Mouse (Mus musculus): ENCODE results near the gene Srp54b. TPM values are rescaled to one million over a fixed set of nuclear protein-coding genes. Genes with fewer than 3 reads are reported as not detected.
"Not testable (repeated sequence)": the region's sequence is repeated elsewhere in the genome, so short reads cannot be mapped to it uniquely, and the experiment has no call there.

Srp54b gene
- total RNA-seq (2014; rRNA removed): 37.0 and 42.7 TPM in 2 replicates
- polyA plus RNA-seq (2012; rRNA removed): 23.0 and 24.5 TPM in 2 replicates

- H3K4me3 ChIP-seq (ENCODE audit: insufficient read depth, low read depth, low read length): peak within 1 kb of the TSS; percentile 37; the same call in 1 of the 2 replicates
- H3K27me3 ChIP-seq (ENCODE audit: control insufficient read depth, insufficient read depth, low read length); H3K27ac ChIP-seq (replicated peaks; ENCODE audit: insufficient read depth, low read depth, low read length); H3K9ac ChIP-seq (ENCODE audit: low read depth, low read length); H3K4me1 ChIP-seq (ENCODE audit: control insufficient read depth, insufficient read depth, low read length); H3K36me3 ChIP-seq (ENCODE audit: control insufficient read depth, insufficient read depth, low read length); DNase-seq (ENCODE audit: extremely low read depth, low read depth, low spot score); H3K79me2 ChIP-seq (ENCODE audit: control insufficient read depth, insufficient read depth, low read length): not testable (repeated sequence)
- WGBS: no CpG with 5 or more reads among the region's 57 CpGs
These were observed at the start of gene Srp54b for GRCm38 (mm10) chr12:55154559-55155448. Srp54b (plus strand) TSS chr12:55155104.

GRCm38 (mm10) chr12:55112616-55113015 is 42.3 kb upstream of the Srp54b start:
- not testable (repeated sequence) for DNase-seq (ENCODE audit: extremely low read depth, low read depth, low spot score); H3K9ac ChIP-seq (ENCODE audit: low read depth, low read length); H3K36me3 ChIP-seq (ENCODE audit: control insufficient read depth, insufficient read depth, low read length); H3K4me1 ChIP-seq (ENCODE audit: control insufficient read depth, insufficient read depth, low read length); H3K4me3 ChIP-seq (ENCODE audit: insufficient read depth, low read depth, low read length); H3K79me2 ChIP-seq (ENCODE audit: control insufficient read depth, insufficient read depth, low read length); H3K27me3 ChIP-seq (ENCODE audit: control insufficient read depth, insufficient read depth, low read length); H3K27ac ChIP-seq (replicated peaks; ENCODE audit: insufficient read depth, low read depth, low read length)
- no CpG with 5 or more reads among the region's 7 CpGs for WGBS

GRCm38 (mm10) chr12:55124242-55124641 is 30.7 kb upstream of the Srp54b start, which contains the start of gene Fam177a:
Fam177a (plus strand) TSS chr12:55124469.
- H3K79me2 ChIP-seq (ENCODE audit: control insufficient read depth, insufficient read depth, low read length); H3K27me3 ChIP-seq (ENCODE audit: control insufficient read depth, insufficient read depth, low read length); H3K27ac ChIP-seq (replicated peaks; ENCODE audit: insufficient read depth, low read depth, low read length); H3K9ac ChIP-seq (ENCODE audit: low read depth, low read length); DNase-seq (ENCODE audit: extremely low read depth, low read depth, low spot score); H3K4me1 ChIP-seq (ENCODE audit: control insufficient read depth, insufficient read depth, low read length); H3K36me3 ChIP-seq (ENCODE audit: control insufficient read depth, insufficient read depth, low read length); H3K4me3 ChIP-seq (ENCODE audit: insufficient read depth, low read depth, low read length): not testable (repeated sequence)
- no CpG with 5 or more reads among the region's 40 CpGs for WGBS

- not testable (repeated sequence) for H3K9ac ChIP-seq (ENCODE audit: low read depth, low read length); H3K79me2 ChIP-seq (ENCODE audit: control insufficient read depth, insufficient read depth, low read length); H3K36me3 ChIP-seq (ENCODE audit: control insufficient read depth, insufficient read depth, low read length); H3K27ac ChIP-seq (replicated peaks; ENCODE audit: insufficient read depth, low read depth, low read length); DNase-seq (ENCODE audit: extremely low read depth, low read depth, low spot score); H3K4me3 ChIP-seq (ENCODE audit: insufficient read depth, low read depth, low read length); H3K27me3 ChIP-seq (ENCODE audit: control insufficient read depth, insufficient read depth, low read length); H3K4me1 ChIP-seq (ENCODE audit: control insufficient read depth, insufficient read depth, low read length)
- WGBS: no CpG with 5 or more reads among the region's 18 CpGs
These were observed 30.2 kb upstream of the Srp54b start for GRCm38 (mm10) chr12:55124731-55125130.

DNA sequence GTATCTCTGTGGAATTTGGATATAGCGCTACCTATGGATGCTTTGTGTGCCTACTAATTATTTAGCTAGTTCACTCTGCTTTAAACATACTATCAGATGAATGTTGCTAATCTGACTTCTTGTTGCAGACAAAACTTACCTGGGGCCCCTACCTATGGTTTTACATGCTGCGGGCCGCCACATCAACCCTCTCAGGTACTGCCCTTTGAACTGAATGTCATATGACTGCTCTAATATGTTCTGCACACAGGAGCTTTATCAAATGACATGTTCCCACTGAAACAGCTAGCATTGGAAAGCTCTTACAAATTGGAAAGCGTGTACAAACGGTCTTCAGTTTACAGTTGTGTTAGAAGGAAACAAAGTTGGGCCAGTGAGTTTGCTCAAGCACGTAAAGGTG is 19.4 kb upstream of the Srp54b start:
- not testable (repeated sequence) for H3K4me3 ChIP-seq (ENCODE audit: insufficient read depth, low read depth, low read length); H3K4me1 ChIP-seq (ENCODE audit: control insufficient read depth, insufficient read depth, low read length); DNase-seq (ENCODE audit: extremely low read depth, low read depth, low spot score); H3K79me2 ChIP-seq (ENCODE audit: control insufficient read depth, insufficient read depth, low read length); H3K36me3 ChIP-seq (ENCODE audit: control insufficient read depth, insufficient read depth, low read length); H3K27me3 ChIP-seq (ENCODE audit: control insufficient read depth, insufficient read depth, low read length); H3K27ac ChIP-seq (replicated peaks; ENCODE audit: insufficient read depth, low read depth, low read length); H3K9ac ChIP-seq (ENCODE audit: low read depth, low read length)
- no CpG with 5 or more reads among the region's 6 CpGs for WGBS

GRCm38 (mm10) chr12:55137859-55138258 is 17.0 kb upstream of the Srp54b start:
- not testable (repeated sequence) for H3K4me1 ChIP-seq (ENCODE audit: control insufficient read depth, insufficient read depth, low read length); H3K27ac ChIP-seq (replicated peaks; ENCODE audit: insufficient read depth, low read depth, low read length); H3K4me3 ChIP-seq (ENCODE audit: insufficient read depth, low read depth, low read length); DNase-seq (ENCODE audit: extremely low read depth, low read depth, low spot score); H3K36me3 ChIP-seq (ENCODE audit: control insufficient read depth, insufficient read depth, low read length); H3K79me2 ChIP-seq (ENCODE audit: control insufficient read depth, insufficient read depth, low read length); H3K27me3 ChIP-seq (ENCODE audit: control insufficient read depth, insufficient read depth, low read length); H3K9ac ChIP-seq (ENCODE audit: low read depth, low read length)
- no CpG with 5 or more reads among the region's 6 CpGs for WGBS

DNA sequence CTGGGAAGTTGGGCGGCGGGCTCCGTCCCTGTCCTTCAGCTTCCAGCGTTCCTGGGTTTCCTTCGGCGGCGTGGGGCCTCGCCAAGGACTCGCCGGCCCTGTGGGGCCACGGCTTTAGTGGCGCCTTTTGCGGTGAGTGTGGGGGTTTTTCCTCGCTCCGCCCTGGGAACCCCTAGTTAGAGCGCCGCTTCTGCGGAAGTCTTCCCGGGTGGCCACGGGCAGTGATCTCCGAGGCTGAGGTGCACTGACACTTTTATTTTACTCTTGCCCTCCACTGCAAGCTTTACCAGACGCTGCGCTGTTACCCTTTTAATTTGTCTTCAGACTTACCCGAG is 512 bp downstream of the Srp54b start:
- DNase-seq (ENCODE audit: extremely low read depth, low read depth, low spot score); H3K27ac ChIP-seq (replicated peaks; ENCODE audit: insufficient read depth, low read depth, low read length); H3K79me2 ChIP-seq (ENCODE audit: control insufficient read depth, insufficient read depth, low read length); H3K9ac ChIP-seq (ENCODE audit: low read depth, low read length); H3K36me3 ChIP-seq (ENCODE audit: control insufficient read depth, insufficient read depth, low read length); H3K27me3 ChIP-seq (ENCODE audit: control insufficient read depth, insufficient read depth, low read length); H3K4me1 ChIP-seq (ENCODE audit: control insufficient read depth, insufficient read depth, low read length): not testable (repeated sequence)
- 0% methylated on average over 10 of the region's 24 CpGs for WGBS
- peak overlapping the region; percentile 37; the same call in 1 of the 2 replicates for H3K4me3 ChIP-seq (ENCODE audit: insufficient read depth, low read depth, low read length)

- H3K4me1 ChIP-seq (ENCODE audit: control insufficient read depth, insufficient read depth, low read length); H3K27me3 ChIP-seq (ENCODE audit: control insufficient read depth, insufficient read depth, low read length); H3K36me3 ChIP-seq (ENCODE audit: control insufficient read depth, insufficient read depth, low read length); H3K4me3 ChIP-seq (ENCODE audit: insufficient read depth, low read depth, low read length); DNase-seq (ENCODE audit: extremely low read depth, low read depth, low spot score); H3K9ac ChIP-seq (ENCODE audit: low read depth, low read length); H3K79me2 ChIP-seq (ENCODE audit: control insufficient read depth, insufficient read depth, low read length); H3K27ac ChIP-seq (replicated peaks; ENCODE audit: insufficient read depth, low read depth, low read length): not testable (repeated sequence)
- WGBS: no CpG with 5 or more reads among the region's 7 CpGs
These were observed 12.2 kb downstream of the Srp54b start for GRCm38 (mm10) chr12:55167034-55167557.

DNA sequence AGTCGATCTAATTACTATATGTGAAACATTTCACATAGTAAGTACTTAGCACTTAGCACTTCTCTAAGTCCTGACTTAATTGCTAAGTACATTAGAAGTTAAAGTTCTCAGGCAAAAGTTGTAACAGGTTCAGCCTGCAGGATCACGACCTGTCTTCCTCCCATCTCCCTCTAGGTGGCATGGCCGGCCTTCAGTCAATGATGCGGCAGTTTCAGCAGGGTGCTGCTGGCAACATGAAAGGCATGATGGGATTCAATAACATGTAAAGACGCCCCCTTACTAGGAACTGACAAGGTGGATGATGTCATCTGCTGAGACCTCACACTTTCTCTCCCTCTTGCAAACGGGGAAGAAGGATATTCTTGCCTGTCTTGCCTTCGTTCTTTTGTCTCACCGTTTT is 32.8 kb downstream of the Srp54b start:
- H3K27me3 ChIP-seq (ENCODE audit: control insufficient read depth, insufficient read depth, low read length); DNase-seq (ENCODE audit: extremely low read depth, low read depth, low spot score); H3K9ac ChIP-seq (ENCODE audit: low read depth, low read length); H3K4me3 ChIP-seq (ENCODE audit: insufficient read depth, low read depth, low read length); H3K36me3 ChIP-seq (ENCODE audit: control insufficient read depth, insufficient read depth, low read length); H3K4me1 ChIP-seq (ENCODE audit: control insufficient read depth, insufficient read depth, low read length); H3K27ac ChIP-seq (replicated peaks; ENCODE audit: insufficient read depth, low read depth, low read length); H3K79me2 ChIP-seq (ENCODE audit: control insufficient read depth, insufficient read depth, low read length): not testable (repeated sequence)
- WGBS: no CpG with 5 or more reads among the region's 8 CpGs
